Mouse (Mus musculus) left cerebral cortex, postnatal 10 days (tissue): Measurements from ENCODE around the gene Il2. TPM values are rescaled to one million over a fixed set of nuclear protein-coding genes. Genes with fewer than 3 reads are reported as not detected.

Experiments
- DNase-seq, 2 experiments: peaks; one replicate each; pipeline ENCODE4 v3.0.0; 2021 to 2022; ENCODE audit warnings: low spot score in 2 of 2, mixed read lengths in 1 of 2; ENCODE audit errors: extremely low spot score in 1 of 2
- intact Hi-C: fragments of 180-260 bp; cut with DNase I; formaldehyde crosslinking; loops from one replicate; pipeline ENCODE4 v1.15.1; 2025
- total RNA-seq, 2 experiments: library from RNA; stranded (reverse); gene quantifications; 2 replicates each; pipeline ENCODE4 v1.2.3; 2021

Gene Il2
- total RNA-seq, 2 experiments from 2014 or later, result not detected

DNA sequence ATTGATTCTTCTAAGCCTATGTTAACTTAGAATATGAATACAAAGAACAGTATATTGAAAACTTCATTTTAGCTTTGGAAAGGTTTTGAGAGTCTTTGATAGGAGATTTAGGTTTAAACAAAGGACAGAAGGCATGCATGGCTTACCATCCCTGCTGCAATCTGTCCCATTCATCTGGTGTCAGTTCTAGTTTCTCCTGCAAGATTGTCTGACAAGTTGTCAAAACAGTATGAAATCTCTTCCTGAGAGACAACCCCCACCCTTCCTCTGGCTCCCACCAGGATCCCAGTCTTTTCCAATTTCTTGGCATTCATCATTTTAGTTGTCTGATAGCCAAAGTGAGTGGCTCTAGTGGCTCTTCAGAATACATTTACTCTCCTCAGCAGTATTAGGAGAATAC, 35.0 kb downstream of the Il2 start:
- peak in 1 of 2 experiments; percentile 2 for DNase-seq
- intact Hi-C loops, result no loop called here

- no peak for DNase-seq
- intact Hi-C loops, result no loop called here
Measured at GRCm38 (mm10) chr3:37084860-37085259, 40.9 kb downstream of the Il2 start.

DNA sequence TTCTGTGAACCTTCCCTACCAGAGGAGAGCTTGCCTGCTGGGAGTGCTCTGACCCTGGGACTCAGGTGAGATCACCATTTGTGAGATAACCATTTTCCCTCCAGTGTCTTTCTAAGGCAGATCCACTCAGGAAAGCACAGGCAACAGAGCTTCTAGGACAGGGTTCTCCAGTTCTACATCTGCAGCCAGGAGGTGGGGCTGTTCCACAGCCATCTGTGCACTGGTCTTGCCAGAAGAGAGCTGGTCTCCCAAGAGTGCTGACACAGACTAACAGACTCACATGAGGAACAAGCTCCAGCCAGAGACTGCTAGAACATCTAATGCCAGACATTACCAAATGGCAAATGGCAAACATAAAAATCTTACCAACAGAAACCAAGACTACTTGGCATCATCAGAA, 52.5 kb downstream of the Il2 start:
- intact Hi-C loops, result no loop called here
- peak in 1 of 2 experiments; percentile 47 for DNase-seq

Other genes starting within 250 kb of the Il2 start
- gene Adad1, start 62.4 kb downstream of the Il2 start, total RNA-seq, result not detected
- not detected for gene Il21, start 106.7 kb upstream of the Il2 start, total RNA-seq
- 1 to 10 TPM; 4.0 to 4.5 TPM for gene Bbs12, start 186.6 kb upstream of the Il2 start, total RNA-seq
- gene Cetn4, start 186.7 kb upstream of the Il2 start, total RNA-seq, result 1 to 10 TPM; 4.1 to 4.8 TPM
- gene Fgf2, start 222.4 kb upstream of the Il2 start, total RNA-seq, result 1 to 10 TPM; 1.9 to 4.4 TPM